Mouse (Mus musculus) myocyte (in vitro differentiated cells): ENCODE measurements around the gene Jmjd1c.

ENCODE experiments used
- E2F4 ChIP-seq: IDR thresholded peaks from one replicate; pipeline ENCODE4 v1.6.1; 2011; ENCODE audit warnings: mild to moderate bottlenecking, control low read depth, moderate library complexity; ENCODE audit not compliant: insufficient read depth
- MAX ChIP-seq: IDR thresholded peaks from one replicate; pipeline ENCODE4 v1.6.1; 2011; ENCODE audit warnings: low read depth, mild to moderate bottlenecking, control low read depth
- POLR2A ChIP-seq: IDR thresholded peaks from one replicate; pipeline ENCODE4 v1.6.1; 2011; ENCODE audit warnings: low read depth, mild to moderate bottlenecking, control low read depth, moderate library complexity; ENCODE audit not compliant: insufficient read length
- POLR2AphosphoS2 ChIP-seq: IDR thresholded peaks from one replicate; pipeline ENCODE4 v1.6.1; 2011; ENCODE audit warnings: low read depth, control low read depth; ENCODE audit not compliant: insufficient read length
- USF1 ChIP-seq: IDR thresholded peaks from one replicate; pipeline ENCODE4 v1.6.1; 2011; ENCODE audit warnings: low read depth, mild to moderate bottlenecking, control low read depth, moderate library complexity

DNA sequence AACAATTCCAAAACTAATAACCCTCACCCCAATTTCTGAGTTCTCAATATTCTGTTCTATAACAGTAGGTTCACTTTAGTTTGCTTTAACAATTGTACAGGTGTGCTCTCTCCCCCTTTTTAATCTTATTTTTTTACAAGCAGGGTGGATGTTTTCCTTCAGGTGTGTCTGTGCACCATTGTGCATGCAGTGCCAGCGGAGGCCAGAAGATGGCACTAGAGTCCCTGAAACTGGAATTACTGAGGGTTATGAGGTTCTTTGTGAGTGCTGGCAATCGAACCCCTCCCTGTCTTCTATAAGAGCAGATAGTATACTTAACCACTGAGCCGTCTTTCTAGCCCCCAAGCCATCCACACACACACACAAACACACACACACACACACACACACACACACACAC lies 96.4 kb downstream of the Jmjd1c start:
- TF ChIP-seq E2F4 (no peak), MAX (no peak), POLR2A (no peak), POLR2AphosphoS2 (no peak), USF1 (no peak)
